Mouse (Mus musculus) gastrocnemius, postnatal 10 days (tissue): ENCODE data around the gene Alg13. TPM values are rescaled to one million over a fixed set of nuclear protein-coding genes. Genes with fewer than 3 reads are reported as not detected.

ENCODE experiments used
- microRNA-seq, 2 experiments: library from miRNA; unstranded; fragments of <30 nt; microRNA quantifications; one replicate each; pipeline ENCODE4 v1.2.0; 2021
- total RNA-seq, 2 experiments: library from RNA; stranded (reverse); gene quantifications; 2 replicates each; pipeline ENCODE4 v1.2.3; 2021

Gene Alg13
- total RNA-seq, 2 experiments from 2014 or later = 6.6 to 9.4 TPM

Small RNA genes lying within 50 kb of the gene (microRNA-seq; reads per million reads assigned to microRNA genes)
- gene Mir680-2 = 0 reads per million in 2 experiments

Other genes with a start within 250 kb of the Alg13 start
- under 1 TPM; 0.28 to 0.61 TPM for gene A730046J19Rik, start 164.1 kb upstream of the Alg13 start, total RNA-seq
- not detected for gene Trpc5os, start 138.8 kb downstream of the Alg13 start, total RNA-seq